Mouse (Mus musculus): Measurements from ENCODE around the gene Rad51. TPM values are rescaled to one million over a fixed set of nuclear protein-coding genes. Genes with fewer than 3 reads are reported as not detected.

The Rad51 gene
- polyA plus RNA-seq (2015; fragmentation: Nextera tagmentation; extraction: Ambion mirVana) = 57.4 and 61.5 TPM in 2 replicates

DNA sequence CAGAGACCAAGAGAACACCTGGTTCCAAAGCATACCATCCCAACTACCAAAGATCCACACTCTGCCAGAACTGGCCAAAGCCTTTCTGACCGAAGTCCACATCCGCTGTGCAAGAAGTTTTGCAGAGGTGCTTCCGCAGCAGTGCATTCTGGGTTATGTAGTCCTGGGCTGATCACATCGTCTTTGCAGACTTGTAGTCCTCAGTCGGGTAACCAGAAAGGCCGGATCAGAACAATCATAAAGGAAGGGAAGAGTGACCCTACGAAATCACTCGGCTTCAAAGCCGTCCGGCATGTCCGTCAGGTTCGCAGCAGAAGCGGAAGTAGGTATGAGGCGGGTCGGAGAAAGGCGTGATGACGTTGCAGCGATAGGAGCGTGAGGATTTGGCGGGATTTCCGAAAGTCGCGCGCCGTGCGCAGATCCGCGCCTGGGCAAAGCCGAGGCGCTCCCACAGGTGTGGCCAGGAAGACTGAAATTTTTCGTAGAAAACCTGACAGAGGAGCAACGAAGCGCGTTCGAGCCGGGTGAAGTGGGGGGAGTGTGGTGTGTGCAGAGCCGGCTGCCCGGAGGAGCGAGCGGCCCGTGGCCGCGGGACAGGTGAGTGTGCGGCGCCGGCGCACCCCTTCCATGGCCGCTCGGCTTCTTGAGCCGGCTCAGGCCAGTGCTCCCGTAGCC is at the start of gene Rad51:
Rad51 (plus strand) TSS at position 356 of the 675 bp plus-strand sequence.
- H3K9ac ChIP-seq = peak within 1 kb of the TSS; percentile 66
- H3K36me3 ChIP-seq = peaks cover 16% of the 10 kb centered on the region
- WGBS = under 1% methylated on average over 51 of the region's 51 CpGs
- no peaks in the 10 kb centered on the region for H3K9me3 ChIP-seq
- peaks cover 19% of the 10 kb centered on the region for H3K4me1 ChIP-seq
- ATAC-seq (ENCODE audit: borderline replicate concordance, extremely low read depth, low FRiP score, low TSS enrichment) = peak; percentile 92
- H3K4me3 ChIP-seq = peak within 1 kb of the TSS; percentile 88
- H3K27ac ChIP-seq = peak within 1 kb of the TSS; percentile 97
- H3K27me3 ChIP-seq = no peaks in the 10 kb centered on the region
- H3K4me2 ChIP-seq = peak within 1 kb of the TSS; percentile 95

DNA sequence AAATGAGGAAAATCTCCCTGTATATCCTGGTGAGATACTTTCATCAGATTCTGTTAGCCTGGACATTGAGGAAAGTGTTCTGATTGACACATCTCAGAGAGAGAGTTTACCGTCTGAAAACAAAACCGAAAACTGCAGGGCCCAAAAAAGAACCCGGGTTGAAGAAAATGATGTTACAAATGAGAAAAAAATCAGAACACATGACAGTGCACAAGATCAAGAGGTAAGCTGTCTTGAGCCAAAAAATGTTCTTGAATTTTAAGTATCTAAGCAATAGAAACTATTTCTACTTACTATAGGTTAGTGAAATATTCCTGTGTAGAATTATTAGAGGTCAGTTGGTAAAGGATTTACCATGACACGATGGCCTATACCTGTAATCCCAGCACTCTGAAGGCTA is 40.2 kb upstream of the Rad51 start:
- ATAC-seq (ENCODE audit: borderline replicate concordance, extremely low read depth, low FRiP score, low TSS enrichment) = no peak
- Histone ChIP-seq H3K4me3 (no peak overlapping the region), H3K9me3 (no peaks in the 10 kb centered on the region), H3K27me3 (no peaks in the 10 kb centered on the region), H3K4me1 (no peaks in the 10 kb centered on the region), H3K9ac (no peak overlapping the region), H3K4me2 (no peak overlapping the region), H3K27ac (no peak overlapping the region), H3K36me3 (peaks cover 45% of the 10 kb centered on the region)
- WGBS = 89% methylated on average over 4 of the region's 4 CpGs

DNA sequence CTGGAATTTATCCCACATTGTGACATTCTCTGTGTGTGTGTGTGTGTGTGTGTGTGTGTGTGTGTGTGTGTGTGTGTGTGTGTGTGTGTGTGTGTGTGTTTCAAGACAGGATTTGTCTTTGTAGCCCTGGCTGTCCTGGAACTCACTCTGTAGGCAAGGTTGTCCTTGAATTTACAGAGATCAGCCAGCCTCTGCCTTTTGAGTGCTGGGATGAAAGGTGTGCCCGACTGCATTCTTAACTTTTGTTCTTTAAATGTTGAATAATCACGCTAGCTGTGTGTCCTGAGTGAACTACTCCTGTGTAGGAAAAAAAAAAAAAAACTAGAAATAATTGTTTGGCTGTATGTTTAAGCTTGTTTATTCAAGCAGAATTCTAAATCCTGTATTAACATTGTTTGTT is 26.4 kb upstream of the Rad51 start:
- no peak overlapping the region for H3K27ac ChIP-seq
- H3K27me3 ChIP-seq = no peaks in the 10 kb centered on the region
- ATAC-seq (ENCODE audit: borderline replicate concordance, extremely low read depth, low FRiP score, low TSS enrichment) = no peak
- no peaks in the 10 kb centered on the region for H3K4me1 ChIP-seq
- no peak overlapping the region for H3K4me3 ChIP-seq
- no peak overlapping the region for H3K4me2 ChIP-seq
- H3K9ac ChIP-seq = no peak overlapping the region
- no peaks in the 10 kb centered on the region for H3K9me3 ChIP-seq
- peaks cover 32% of the 10 kb centered on the region for H3K36me3 ChIP-seq
- WGBS = 91% methylated on average over 2 of the region's 2 CpGs

DNA sequence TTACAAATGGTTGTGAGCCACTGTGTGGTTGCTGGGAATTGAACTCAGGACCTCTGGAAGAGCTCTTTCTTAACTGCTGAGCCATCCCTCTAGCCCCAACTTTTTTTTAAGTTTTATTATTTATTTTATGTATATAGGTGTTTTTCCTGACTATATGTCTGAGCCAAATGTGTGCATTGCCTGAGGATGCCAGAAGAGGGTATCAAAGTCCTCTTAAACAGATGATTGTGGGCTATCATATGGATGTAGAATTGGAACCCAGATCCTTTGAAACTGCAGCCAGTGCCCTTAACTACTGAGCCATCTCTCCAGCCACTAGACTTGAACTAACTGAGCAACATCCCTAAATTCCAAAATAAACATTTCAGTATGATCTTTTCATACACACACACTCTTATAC is 11.0 kb upstream of the Rad51 start:
- H3K9me3 ChIP-seq = no peaks in the 10 kb centered on the region
- H3K4me3 ChIP-seq = no peak overlapping the region
- peaks cover 49% of the 10 kb centered on the region for H3K36me3 ChIP-seq
- no peak for ATAC-seq (ENCODE audit: borderline replicate concordance, extremely low read depth, low FRiP score, low TSS enrichment)
- H3K4me1 ChIP-seq = no peaks in the 10 kb centered on the region
- no peak overlapping the region for H3K4me2 ChIP-seq
- no peaks in the 10 kb centered on the region for H3K27me3 ChIP-seq
- H3K27ac ChIP-seq = no peak overlapping the region
- no peak overlapping the region for H3K9ac ChIP-seq

DNA sequence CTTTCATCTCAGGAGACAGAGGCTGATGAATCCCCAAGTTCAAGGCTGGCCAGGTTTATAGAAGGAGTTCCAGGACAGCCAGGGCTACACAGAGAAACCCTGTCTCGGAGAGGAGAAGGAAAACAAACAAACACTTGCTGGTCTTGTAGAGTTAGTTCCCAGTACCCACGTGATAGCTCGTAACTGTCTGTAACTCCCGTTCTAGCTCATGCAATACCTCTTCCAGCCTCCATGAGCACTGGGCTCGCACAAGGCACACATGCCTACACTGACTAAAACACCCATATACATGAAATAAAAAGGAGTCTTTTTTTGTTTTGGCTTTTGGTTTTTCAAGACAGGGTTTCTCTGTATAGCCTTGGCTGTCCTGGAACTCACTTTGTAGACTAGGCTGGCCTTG is 6.0 kb upstream of the Rad51 start:
- ATAC-seq (ENCODE audit: borderline replicate concordance, extremely low read depth, low FRiP score, low TSS enrichment) = no peak
- Histone ChIP-seq H3K4me1 (peaks cover 2% of the 10 kb centered on the region; the same call in 1 of the 2 replicates), H3K4me3 (no peak overlapping the region), H3K9me3 (no peaks in the 10 kb centered on the region), H3K27ac (no peak overlapping the region), H3K4me2 (no peak overlapping the region), H3K9ac (no peak overlapping the region), H3K36me3 (peaks cover 33% of the 10 kb centered on the region), H3K27me3 (no peaks in the 10 kb centered on the region)
- WGBS = 68% methylated on average over 5 of the region's 5 CpGs

DNA sequence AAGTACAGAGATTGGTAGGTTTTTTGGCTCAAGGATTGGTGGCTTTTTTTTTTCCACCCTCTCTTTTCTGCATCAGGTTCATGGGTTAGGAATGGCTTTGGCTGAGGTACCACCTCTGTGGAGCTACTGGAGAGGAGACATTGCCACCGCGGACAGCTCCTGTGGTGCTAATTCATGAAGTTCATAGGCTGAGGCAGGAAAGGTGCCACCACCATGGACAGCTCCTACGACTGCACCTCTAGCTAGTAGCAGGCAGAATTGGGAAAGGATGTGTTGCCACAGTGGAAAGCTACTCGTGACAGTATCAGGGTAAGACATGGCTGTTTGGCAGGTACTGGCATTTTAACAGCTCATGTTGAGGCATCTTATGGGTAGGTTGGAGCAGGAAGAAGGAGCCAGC is 4.0 kb upstream of the Rad51 start:
- peaks cover 14% of the 10 kb centered on the region for H3K36me3 ChIP-seq
- H3K9me3 ChIP-seq = no peaks in the 10 kb centered on the region
- no peak overlapping the region for H3K9ac ChIP-seq
- no peak overlapping the region for H3K4me2 ChIP-seq
- WGBS = 51% methylated on average over 4 of the region's 4 CpGs
- H3K4me3 ChIP-seq = no peak overlapping the region
- ATAC-seq (ENCODE audit: borderline replicate concordance, extremely low read depth, low FRiP score, low TSS enrichment) = no peak
- no peak overlapping the region for H3K27ac ChIP-seq
- peaks cover 9% of the 10 kb centered on the region for H3K4me1 ChIP-seq
- no peaks in the 10 kb centered on the region for H3K27me3 ChIP-seq

DNA sequence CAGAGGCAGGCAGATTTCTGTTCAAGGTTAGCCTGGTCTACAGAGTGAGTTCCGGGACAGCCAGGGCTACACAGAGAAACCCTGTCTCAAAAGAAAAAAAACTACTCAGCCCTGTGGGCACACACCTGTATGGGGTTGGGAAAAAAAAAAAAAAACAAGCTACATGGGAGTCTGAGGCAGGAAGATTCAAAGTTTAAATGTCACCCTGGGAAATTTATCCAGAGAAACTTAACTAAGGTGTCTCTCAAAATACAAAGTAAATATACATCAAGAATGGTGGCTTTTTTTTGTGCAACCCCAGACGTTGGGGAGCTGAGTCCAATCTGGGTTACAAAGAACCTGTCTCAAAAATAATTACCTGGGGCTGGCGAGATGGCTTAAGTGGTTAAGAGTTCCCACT is 1.5 kb upstream of the Rad51 start:
- 82% methylated on average over 3 of the region's 3 CpGs for WGBS
- H3K4me2 ChIP-seq = no peak overlapping the region
- ATAC-seq (ENCODE audit: borderline replicate concordance, extremely low read depth, low FRiP score, low TSS enrichment) = no peak

DNA sequence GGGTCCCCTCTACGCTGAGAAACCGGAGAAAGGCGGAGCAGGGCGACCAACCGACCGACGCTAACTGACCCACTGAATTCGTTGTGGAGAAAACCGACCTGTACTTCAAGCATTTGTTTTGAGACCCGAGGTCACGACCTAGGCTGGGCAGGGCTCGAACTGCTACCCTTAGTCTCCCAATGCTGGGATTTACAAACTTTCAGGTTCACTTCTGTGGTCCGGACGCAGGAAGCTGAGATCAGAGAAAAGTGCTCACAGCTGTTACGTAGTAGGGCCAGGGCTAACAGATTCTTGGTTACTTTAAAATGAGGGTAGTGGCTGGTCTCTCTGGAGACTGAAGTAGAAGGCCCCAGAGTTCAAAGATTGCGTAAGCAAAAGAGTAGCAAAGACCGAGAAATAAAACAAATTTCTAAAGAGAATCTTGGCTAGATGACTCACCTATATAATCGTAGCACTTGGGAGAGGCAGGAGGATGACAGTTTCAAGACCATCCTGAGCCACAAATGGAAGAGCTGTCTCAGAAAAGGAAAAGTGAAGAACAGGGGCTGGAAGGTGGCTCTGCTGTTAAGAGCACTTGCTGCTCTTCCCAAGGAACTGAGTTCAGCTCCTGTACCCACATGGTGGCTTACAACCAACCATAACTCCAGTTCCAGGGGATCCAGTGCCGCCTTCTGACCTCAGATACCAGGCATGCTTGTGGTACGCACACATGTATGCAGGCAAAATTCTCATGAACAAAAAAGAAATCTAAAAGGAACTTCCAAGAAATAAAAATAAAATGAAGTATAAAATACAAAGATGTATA is 730 bp downstream of the Rad51 start:
- WGBS = 9% methylated on average over 20 of the region's 20 CpGs
- H3K36me3 ChIP-seq = peaks cover 22% of the 10 kb centered on the region
- no peaks in the 10 kb centered on the region for H3K9me3 ChIP-seq
- H3K4me3 ChIP-seq = peak overlapping the region; percentile 88
- H3K9ac ChIP-seq = peak overlapping the region; percentile 66
- no peak for ATAC-seq (ENCODE audit: borderline replicate concordance, extremely low read depth, low FRiP score, low TSS enrichment)
- H3K27me3 ChIP-seq = no peaks in the 10 kb centered on the region
- peak overlapping the region; percentile 97 for H3K27ac ChIP-seq
- peak overlapping the region; percentile 95 for H3K4me2 ChIP-seq
- peaks cover 19% of the 10 kb centered on the region for H3K4me1 ChIP-seq

More for the DNA sequence above, 1.5 kb upstream of the Rad51 start:
- Histone ChIP-seq H3K27ac (no peak overlapping the region), H3K9me3 (no peaks in the 10 kb centered on the region), H3K4me3 (no peak overlapping the region), H3K9ac (no peak overlapping the region), H3K4me1 (peaks cover 19% of the 10 kb centered on the region), H3K36me3 (peaks cover 9% of the 10 kb centered on the region; the same call in 1 of the 2 replicates), H3K27me3 (no peaks in the 10 kb centered on the region)

DNA sequence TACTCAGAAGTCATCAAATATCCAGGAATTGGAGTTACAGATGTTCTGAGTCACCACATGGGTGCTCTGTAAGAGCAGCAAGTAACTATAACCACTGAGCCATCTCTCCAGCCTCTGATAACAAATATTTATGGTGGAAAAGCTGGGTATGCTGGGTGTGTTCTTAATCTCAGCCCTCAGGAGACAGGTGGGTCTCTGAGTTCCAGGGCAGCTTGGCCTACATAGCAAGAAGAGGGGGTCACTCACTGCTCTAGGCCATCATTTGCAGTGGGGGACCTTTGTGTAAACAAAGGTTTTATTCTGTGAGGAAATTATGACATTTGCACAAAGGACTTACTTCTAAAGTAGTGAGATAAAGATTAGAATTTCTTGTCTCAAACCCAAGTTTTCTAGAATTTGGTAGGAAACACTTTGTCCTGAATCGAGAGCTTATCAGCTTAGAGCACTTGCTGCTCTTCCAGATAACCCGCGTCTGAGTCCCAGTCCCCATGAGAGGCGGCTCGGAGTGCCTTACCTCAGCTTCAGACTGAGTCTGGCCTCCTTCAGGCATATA is 23.8 kb downstream of the Rad51 start:
- WGBS = 68% methylated on average over 5 of the region's 5 CpGs
- Histone ChIP-seq H3K27ac (no peak overlapping the region), H3K9ac (no peak overlapping the region), H3K36me3 (peaks cover 78% of the 10 kb centered on the region), H3K27me3 (no peaks in the 10 kb centered on the region), H3K9me3 (no peaks in the 10 kb centered on the region), H3K4me3 (no peak overlapping the region), H3K4me2 (no peak overlapping the region), H3K4me1 (no peaks in the 10 kb centered on the region)
- no peak for ATAC-seq (ENCODE audit: borderline replicate concordance, extremely low read depth, low FRiP score, low TSS enrichment)

DNA sequence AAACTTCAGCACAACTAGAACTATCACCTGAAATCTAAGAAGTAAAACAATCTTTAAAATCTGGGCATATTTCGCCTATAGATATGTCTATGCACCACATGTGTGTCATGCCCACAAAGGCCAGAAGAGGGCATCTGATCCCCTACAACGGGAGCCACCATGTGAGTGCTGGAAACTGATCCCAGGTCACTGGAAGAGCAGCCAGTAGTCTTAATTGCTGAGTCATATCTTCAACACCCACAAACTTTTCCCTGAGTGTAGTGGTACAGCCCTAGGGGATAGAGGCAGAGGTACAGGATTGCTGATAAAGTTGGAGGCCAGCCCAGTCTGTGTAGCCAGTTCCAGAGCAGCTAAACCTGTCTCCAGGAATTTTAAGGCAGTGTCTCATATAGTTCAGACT is 32.6 kb downstream of the Rad51 start:
- Histone ChIP-seq H3K4me2 (no peak overlapping the region), H3K9ac (no peak overlapping the region), H3K4me3 (no peak overlapping the region), H3K9me3 (no peaks in the 10 kb centered on the region), H3K4me1 (no peaks in the 10 kb centered on the region), H3K36me3 (peaks cover 87% of the 10 kb centered on the region), H3K27me3 (no peaks in the 10 kb centered on the region), H3K27ac (no peak overlapping the region)
- no peak for ATAC-seq (ENCODE audit: borderline replicate concordance, extremely low read depth, low FRiP score, low TSS enrichment)
- WGBS = 80% methylated on average over 2 of the region's 2 CpGs

DNA sequence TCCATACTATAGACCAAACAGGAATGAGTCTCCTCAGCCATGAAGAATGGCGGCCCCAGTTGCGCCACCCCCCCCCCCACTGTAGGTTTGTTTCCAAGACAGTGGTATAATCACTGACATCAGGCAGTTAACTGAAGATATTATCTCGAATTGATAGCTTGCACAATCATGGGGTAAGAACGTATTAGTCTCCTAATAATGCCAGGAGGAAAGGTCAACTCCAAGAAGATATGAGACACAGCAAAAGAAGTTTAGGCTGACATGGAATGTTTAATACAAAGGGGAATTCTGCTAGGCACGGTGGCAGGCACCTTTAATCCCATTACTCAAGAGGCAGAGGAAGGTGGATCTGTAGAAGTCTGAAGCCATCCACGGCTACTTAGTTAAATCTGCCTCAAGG is 33.8 kb downstream of the Rad51 start:
- H3K27me3 ChIP-seq = no peaks in the 10 kb centered on the region
- ATAC-seq (ENCODE audit: borderline replicate concordance, extremely low read depth, low FRiP score, low TSS enrichment) = no peak
- H3K36me3 ChIP-seq = peaks cover 89% of the 10 kb centered on the region
- 83% methylated on average over 6 of the region's 6 CpGs for WGBS
- H3K4me3 ChIP-seq = no peak overlapping the region
- no peak overlapping the region for H3K27ac ChIP-seq
- no peaks in the 10 kb centered on the region for H3K9me3 ChIP-seq
- H3K9ac ChIP-seq = no peak overlapping the region
- H3K4me2 ChIP-seq = no peak overlapping the region
- no peaks in the 10 kb centered on the region for H3K4me1 ChIP-seq

DNA sequence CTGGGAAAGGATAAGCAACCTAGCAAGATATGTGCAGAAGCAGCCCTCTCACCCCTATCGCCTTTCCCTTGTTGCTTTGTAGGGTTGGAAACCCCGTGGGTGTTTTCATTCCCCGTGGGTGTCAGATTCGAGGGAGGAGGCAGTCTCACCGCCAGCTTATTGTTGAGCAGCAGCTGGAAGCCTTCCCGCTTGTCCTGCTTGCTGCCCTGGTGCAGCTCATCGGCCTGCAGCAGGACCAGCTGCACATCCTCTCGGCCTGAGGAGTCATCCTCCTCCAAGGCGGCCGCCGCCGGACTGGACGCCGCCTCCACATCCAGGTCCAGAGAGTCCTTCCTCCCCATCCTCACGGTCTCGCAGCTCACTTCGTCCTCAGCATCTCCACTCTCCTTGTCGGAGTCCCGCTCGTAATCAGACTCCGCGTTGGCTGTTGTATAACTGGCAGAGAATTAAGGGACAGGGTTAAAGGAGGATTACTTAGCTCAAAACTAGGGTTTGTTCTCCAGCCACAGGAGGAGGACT is 34.6 kb downstream of the Rad51 start:
- H3K36me3 ChIP-seq = peaks cover 88% of the 10 kb centered on the region
- H3K9me3 ChIP-seq = no peaks in the 10 kb centered on the region
- no peaks in the 10 kb centered on the region for H3K27me3 ChIP-seq
- no peak overlapping the region for H3K27ac ChIP-seq
- no peak for ATAC-seq (ENCODE audit: borderline replicate concordance, extremely low read depth, low FRiP score, low TSS enrichment)
- H3K4me2 ChIP-seq = no peak overlapping the region
- H3K4me3 ChIP-seq = no peak overlapping the region
- H3K9ac ChIP-seq = no peak overlapping the region
- H3K4me1 ChIP-seq = no peaks in the 10 kb centered on the region
- 83% methylated on average over 22 of the region's 22 CpGs for WGBS
